Mouse (Mus musculus) heart, adult 2 months (tissue): ENCODE measurements at regions not wholly inside any gene's neighbourhood (a gene's known extent, or its start where the extent isn't known, plus 50 kb on each side); places are given as distances from the start of the nearest gene placed in this dataset.

ENCODE experiments used
- DNase-seq, 2 experiments: peaks; one replicate each; pipeline ENCODE4 v3.0.0; 2021
- H3K27ac ChIP-seq: fragments of 200-600 bp; 2 replicates; pipeline ENCODE4 v1.8.1; 2022
- H3K27me3 ChIP-seq: fragments of 200-500 bp; 2 replicates; pipeline ENCODE4 v1.6.1; 2012; ENCODE audit warnings: mild to moderate bottlenecking, low read length, inconsistent platforms, mixed read lengths; ENCODE audit not compliant: control insufficient read depth, insufficient read depth
- H3K36me3 ChIP-seq: fragments of 200-500 bp; 2 replicates; pipeline ENCODE4 v1.6.1; 2012; ENCODE audit warnings: low read length, inconsistent platforms; ENCODE audit not compliant: control insufficient read depth, insufficient read depth
- H3K4me1 ChIP-seq: fragments of 200-500 bp; 2 replicates; pipeline ENCODE4 v1.6.1; 2011; ENCODE audit warnings: low read length; ENCODE audit not compliant: control insufficient read depth, insufficient read depth
- H3K4me3 ChIP-seq: fragments of 200-600 bp; 2 replicates; pipeline ENCODE4 v1.8.1; 2022
- H3K79me2 ChIP-seq: fragments of 200-500 bp; replicated peaks from 2 replicates; pipeline ENCODE4 v1.6.1; 2012; ENCODE audit warnings: mild to moderate bottlenecking, inconsistent platforms, low read length, moderate library complexity, mixed read lengths; ENCODE audit not compliant: control insufficient read depth, insufficient read depth
- H3K9ac ChIP-seq: fragments of 200-500 bp; 2 replicates; pipeline ENCODE4 v1.6.1; 2012; ENCODE audit warnings: low read depth, mild to moderate bottlenecking, control low read depth, inconsistent platforms, low read length, mixed read lengths
- CTCF ChIP-seq: fragments of 200-600 bp; IDR thresholded peaks from 2 replicates; pipeline ENCODE4 v1.8.1; 2022; ENCODE audit warnings: antibody characterized with exemption, mild to moderate bottlenecking, moderate library complexity
- EP300 ChIP-seq: fragments of 200-500 bp; IDR thresholded peaks from 2 replicates; pipeline ENCODE4 v1.6.1; 2011; ENCODE audit warnings: low read depth, low read length, control low read depth; ENCODE audit not compliant: insufficient read depth
- POLR2A ChIP-seq: fragments of 200-500 bp; IDR thresholded peaks from 2 replicates; pipeline ENCODE4 v1.6.1; 2011; ENCODE audit warnings: mild to moderate bottlenecking, low read depth, low read length, control low read depth; ENCODE audit not compliant: insufficient read depth
- WGBS: fragments of 180-500 bp; shearing (Covaris S2); methylation state at CpG from one replicate; pipeline ENCODE4 v1.1.7; 2018; 5-methylcytosine and 5-hydroxymethylcytosine counted together
- intact Hi-C: fragments of 180-260 bp; cut with DNase I; formaldehyde crosslinking; loops from one replicate; pipeline ENCODE4 v1.15.1; 2025

DNA sequence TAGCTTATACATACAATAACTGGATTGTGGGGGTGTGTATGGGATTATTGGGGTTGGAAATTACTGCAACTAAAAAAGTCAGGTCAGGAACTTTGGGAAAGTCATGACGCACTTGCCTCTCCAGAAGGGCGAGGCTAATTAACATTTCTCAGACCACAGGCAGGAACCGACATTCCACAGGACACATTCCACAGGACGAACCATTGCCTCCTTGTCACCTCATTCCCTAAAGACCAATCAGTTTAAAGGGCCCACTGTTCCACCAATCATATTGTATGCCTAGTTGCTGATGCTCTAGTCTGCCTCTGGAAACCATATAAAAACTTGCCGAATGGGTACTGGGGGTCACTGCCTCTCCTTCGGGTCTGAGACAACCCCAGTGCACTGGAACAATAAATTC, 113.0 kb upstream of the Pcgf5 start:
- TF ChIP-seq POLR2A (no peak), EP300 (no peak), CTCF (no peak)
- WGBS: 61% methylated on average over 6 of the region's 6 CpGs
- H3K4me1 ChIP-seq: peaks cover 2% of the 10 kb centered on the region; the same call in 1 of the 2 replicates
- no peak overlapping the region for H3K27ac ChIP-seq
- no peaks in the 10 kb centered on the region for H3K27me3 ChIP-seq
- no peak for DNase-seq
- no peaks in the 10 kb centered on the region for H3K36me3 ChIP-seq
- no peak overlapping the region for H3K9ac ChIP-seq
- intact Hi-C loops: no loop called here
- H3K79me2 ChIP-seq: no peaks in the 10 kb centered on the region
- no peak overlapping the region for H3K4me3 ChIP-seq

DNA sequence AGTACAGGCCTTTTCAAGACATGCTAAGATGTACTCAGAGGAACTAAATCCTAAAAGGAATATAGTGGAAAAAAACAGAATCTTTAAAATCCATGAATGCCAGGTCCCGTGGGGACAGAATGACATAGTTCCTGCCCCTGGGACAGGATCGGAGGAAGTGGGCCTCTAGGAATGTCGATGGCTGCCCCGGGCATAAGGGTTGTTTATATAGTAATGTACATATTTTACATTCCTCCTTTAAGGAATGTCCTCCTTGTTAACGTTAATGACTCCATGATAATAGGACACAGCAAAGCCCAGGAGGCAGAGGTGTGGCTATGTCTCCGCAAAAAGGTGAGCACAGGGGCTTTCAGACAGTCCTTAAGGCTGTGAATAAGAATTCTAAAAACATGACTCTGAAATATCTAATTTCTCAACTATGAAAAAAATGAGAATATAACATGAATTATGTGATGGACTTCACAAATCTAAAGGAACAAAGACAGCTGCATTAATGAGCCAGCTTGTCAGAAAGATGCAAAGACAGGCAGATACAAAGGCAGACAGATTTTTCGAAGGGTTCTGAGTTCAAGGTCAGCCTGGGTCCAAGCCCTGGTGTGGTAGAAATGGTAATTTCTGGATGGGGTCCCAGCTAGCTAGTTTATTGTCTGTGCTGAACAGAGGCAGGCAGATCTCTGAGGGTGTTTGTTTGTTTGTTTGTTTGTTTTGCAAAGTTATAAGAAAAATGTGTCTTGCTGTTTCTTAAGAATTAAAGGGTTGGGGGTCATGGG, 111.3 kb upstream of the Pcgf5 start:
- no peak for TF ChIP-seq EP300
- no peak for TF ChIP-seq POLR2A
- TF ChIP-seq CTCF: no peak
- WGBS: 38% methylated on average over 7 of the region's 7 CpGs
- intact Hi-C loops: no loop called here

DNA sequence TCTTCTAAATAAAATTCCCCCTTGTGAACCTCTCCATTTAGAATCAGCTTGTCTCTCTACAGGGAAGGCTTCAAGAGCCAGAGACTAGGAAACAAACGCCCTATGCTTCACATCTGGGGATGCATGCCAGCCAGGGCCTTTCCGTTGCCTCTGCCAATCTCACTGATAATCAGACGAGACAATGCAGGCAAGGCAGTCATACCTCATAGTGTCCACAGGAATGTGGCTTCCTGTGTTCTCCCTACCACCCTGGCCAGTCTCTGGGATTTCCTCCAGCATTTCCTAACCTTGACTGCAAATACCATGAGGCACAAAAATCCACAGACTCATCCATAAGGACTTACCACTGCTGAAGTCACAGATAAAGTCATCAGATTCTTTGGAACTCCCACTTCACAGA, 110.4 kb upstream of the Pcgf5 start:
- TF ChIP-seq POLR2A (no peak), EP300 (no peak), CTCF (no peak)
- DNase-seq: no peak
- Histone ChIP-seq H3K27me3 (no peaks in the 10 kb centered on the region), H3K9ac (no peak overlapping the region), H3K27ac (no peak overlapping the region), H3K4me3 (no peak overlapping the region), H3K36me3 (no peaks in the 10 kb centered on the region), H3K4me1 (peaks cover 2% of the 10 kb centered on the region; the same call in 1 of the 2 replicates), H3K79me2 (no peaks in the 10 kb centered on the region)
- WGBS: 10% methylated on average over 3 of the region's 3 CpGs
- intact Hi-C loops: no loop called here

More for the DNA sequence above, 111.3 kb upstream of the Pcgf5 start:
- no peaks in the 10 kb centered on the region for H3K79me2 ChIP-seq
- no peak for DNase-seq
- H3K4me3 ChIP-seq: no peak overlapping the region
- no peaks in the 10 kb centered on the region for H3K36me3 ChIP-seq
- H3K4me1 ChIP-seq: peaks cover 2% of the 10 kb centered on the region; the same call in 1 of the 2 replicates
- H3K27ac ChIP-seq: no peak overlapping the region
- no peaks in the 10 kb centered on the region for H3K27me3 ChIP-seq
- H3K9ac ChIP-seq: no peak overlapping the region

DNA sequence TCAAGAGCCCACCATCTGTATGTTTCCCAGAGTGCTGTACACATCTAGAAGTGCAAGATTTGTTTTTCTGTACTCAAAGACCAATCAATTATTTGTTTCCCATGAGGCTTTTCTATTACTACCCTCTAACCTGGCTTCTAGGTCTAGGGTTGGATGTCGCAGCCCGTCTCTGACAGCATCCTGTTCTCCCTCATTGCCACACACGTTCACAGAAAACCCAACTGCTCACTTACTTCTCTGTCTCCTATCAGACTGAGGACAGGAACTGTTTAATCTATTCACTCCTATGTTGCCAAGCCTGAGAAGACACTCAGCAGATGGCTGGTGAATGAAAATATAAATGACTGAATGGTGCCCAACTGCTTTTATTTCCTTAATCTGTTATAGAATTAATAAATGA, 109.6 kb upstream of the Pcgf5 start:
- H3K36me3 ChIP-seq: no peaks in the 10 kb centered on the region
- no peak overlapping the region for H3K9ac ChIP-seq
- intact Hi-C loops: no loop called here
- no peaks in the 10 kb centered on the region for H3K79me2 ChIP-seq
- no peak for DNase-seq
- H3K4me1 ChIP-seq: peaks cover 2% of the 10 kb centered on the region; the same call in 1 of the 2 replicates
- H3K4me3 ChIP-seq: no peak overlapping the region
- TF ChIP-seq POLR2A (no peak), EP300 (no peak)
- 52% methylated on average over 3 of the region's 3 CpGs for WGBS
- H3K27ac ChIP-seq: no peak overlapping the region
- H3K27me3 ChIP-seq: no peaks in the 10 kb centered on the region

DNA sequence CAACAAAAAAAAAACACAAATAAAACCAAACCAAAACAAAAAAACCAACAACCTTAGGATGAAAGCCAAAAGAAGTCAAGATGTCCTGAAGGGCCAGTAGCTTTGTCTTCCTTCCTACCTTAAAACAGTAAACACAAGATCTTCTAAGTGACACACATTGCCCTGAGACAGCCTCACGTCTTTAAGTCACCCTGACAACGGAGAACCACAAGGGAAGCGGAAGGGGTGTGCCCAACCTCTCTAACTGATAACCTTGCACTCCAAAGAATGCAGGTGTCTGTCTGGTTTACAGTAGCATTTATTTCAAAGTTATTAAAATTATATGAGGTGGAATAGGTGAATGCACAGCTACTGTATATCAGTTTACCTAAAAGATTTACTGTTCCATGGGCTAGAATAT, 105.7 kb upstream of the Pcgf5 start:
- 80% methylated on average over 3 of the region's 3 CpGs for whole genome bisulfite sequencing
- H3K36me3 ChIP-seq: no peaks in the 10 kb centered on the region
- DNase-seq: no peak

DNA sequence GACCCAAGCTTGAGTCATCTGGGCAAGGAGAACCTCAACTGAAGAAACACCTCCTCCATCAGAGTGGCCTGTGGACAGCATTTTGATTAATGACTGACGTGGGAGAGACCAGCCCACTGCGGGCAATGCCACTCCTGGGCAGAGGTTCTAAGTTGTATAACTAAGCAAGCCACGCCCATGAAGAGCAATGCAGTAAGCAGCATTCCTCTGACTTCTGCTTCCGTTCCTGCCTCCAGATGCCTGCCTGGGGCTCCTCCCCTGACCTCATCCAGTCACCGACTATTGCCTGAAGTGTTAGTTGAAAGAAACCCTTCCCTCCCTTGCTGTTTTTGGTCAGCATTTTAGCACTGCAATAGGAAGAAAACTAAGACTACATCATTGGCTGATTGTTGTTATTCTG, 105.2 kb upstream of the Pcgf5 start:
- Histone ChIP-seq H3K36me3 (no peaks in the 10 kb centered on the region), H3K27ac (no peak overlapping the region), H3K4me3 (no peak overlapping the region), H3K9ac (no peak overlapping the region), H3K4me1 (no peaks in the 10 kb centered on the region), H3K27me3 (no peaks in the 10 kb centered on the region), H3K79me2 (no peaks in the 10 kb centered on the region)
- TF ChIP-seq CTCF (no peak), EP300 (no peak), POLR2A (no peak)
- DNase-seq: no peak
- intact Hi-C loops: no loop called here
- 67% methylated on average over 5 of the region's 5 CpGs for WGBS

More for the DNA sequence above, 105.7 kb upstream of the Pcgf5 start:
- H3K4me1 ChIP-seq: peaks cover 2% of the 10 kb centered on the region; the same call in 1 of the 2 replicates
- intact Hi-C loops: no loop called here
- H3K79me2 ChIP-seq: no peaks in the 10 kb centered on the region
- TF ChIP-seq EP300: no peak
- H3K4me3 ChIP-seq: no peak overlapping the region
- H3K27me3 ChIP-seq: no peaks in the 10 kb centered on the region
- H3K27ac ChIP-seq: no peak overlapping the region
- H3K9ac ChIP-seq: no peak overlapping the region
